Mouse (Mus musculus): Measurements from ENCODE around the gene Ccdc9.
A peak's percentile ranks its signal among the peaks of the same experiment; 100 is the strongest.
"Not testable (repeated sequence)": the region's sequence is repeated elsewhere in the genome, so short reads cannot be mapped to it uniquely, and the experiment has no call there.

The Ccdc9 gene

GRCm38 (mm10) chr7:16308555-16309317 lies 22.1 kb upstream of the Ccdc9 start:
- DNase-seq (ENCODE audit: low read depth, low spot score) = no peak

GRCm38 (mm10) chr7:16308093-16308492 lies 21.5 kb upstream of the Ccdc9 start, which contains the start of gene Bbc3:
Gene Bbc3 (plus strand): TSS chr7:16308393.
- not testable (repeated sequence) for DNase-seq (ENCODE audit: low read depth, low spot score)

GRCm38 (mm10) chr7:16307141-16307540 lies 20.5 kb upstream of the Ccdc9 start:
- not testable (repeated sequence) for DNase-seq (ENCODE audit: low read depth, low spot score)

GRCm38 (mm10) chr7:16299419-16300035 lies 12.9 kb upstream of the Ccdc9 start:
- peak; percentile 79 for DNase-seq (ENCODE audit: low read depth, low spot score)

- no peak for DNase-seq (ENCODE audit: low read depth, low spot score)
These were observed 12.3 kb upstream of the Ccdc9 start for GRCm38 (mm10) chr7:16298927-16299326.

GRCm38 (mm10) chr7:16297616-16298015 lies 11.0 kb upstream of the Ccdc9 start:
- DNase-seq (ENCODE audit: low read depth, low spot score) = no peak

GRCm38 (mm10) chr7:16296766-16297390 lies 10.3 kb upstream of the Ccdc9 start:
- DNase-seq (ENCODE audit: low read depth, low spot score) = peak; percentile 89

- no peak for DNase-seq (ENCODE audit: low read depth, low spot score)
These were observed 9.6 kb upstream of the Ccdc9 start for GRCm38 (mm10) chr7:16296146-16296545.

- no peak for DNase-seq (ENCODE audit: low read depth, low spot score)
These were observed 8.8 kb upstream of the Ccdc9 start for GRCm38 (mm10) chr7:16295321-16295900.

- DNase-seq (ENCODE audit: low read depth, low spot score) = no peak
These were observed 8.2 kb upstream of the Ccdc9 start for GRCm38 (mm10) chr7:16294837-16295236.

- DNase-seq (ENCODE audit: low read depth, low spot score) = no peak
These were observed 7.8 kb upstream of the Ccdc9 start for GRCm38 (mm10) chr7:16294346-16294745.

GRCm38 (mm10) chr7:16287791-16288190 lies 1.2 kb upstream of the Ccdc9 start:
- DNase-seq (ENCODE audit: low read depth, low spot score) = no peak

GRCm38 (mm10) chr7:16287016-16287415 lies 421 bp upstream of the Ccdc9 start:
- DNase-seq (ENCODE audit: low read depth, low spot score) = no peak

- no peak for DNase-seq (ENCODE audit: low read depth, low spot score)
These were observed 1.1 kb downstream of the Ccdc9 start for GRCm38 (mm10) chr7:16285450-16286025.

- no peak for DNase-seq (ENCODE audit: low read depth, low spot score)
These were observed 1.7 kb downstream of the Ccdc9 start for GRCm38 (mm10) chr7:16284904-16285303.

- no peak for DNase-seq (ENCODE audit: low read depth, low spot score)
These were observed 2.6 kb downstream of the Ccdc9 start for GRCm38 (mm10) chr7:16284001-16284400.

- no peak for DNase-seq (ENCODE audit: low read depth, low spot score)
These were observed 4.3 kb downstream of the Ccdc9 start for GRCm38 (mm10) chr7:16282334-16282733.

- no peak for DNase-seq (ENCODE audit: low read depth, low spot score)
These were observed 5.9 kb downstream of the Ccdc9 start for GRCm38 (mm10) chr7:16280721-16281120.

GRCm38 (mm10) chr7:16274922-16275890 lies 11.4 kb downstream of the Ccdc9 start:
- no peak for DNase-seq (ENCODE audit: low read depth, low spot score)

- DNase-seq (ENCODE audit: low read depth, low spot score) = no peak
These were observed 12.8 kb downstream of the Ccdc9 start for GRCm38 (mm10) chr7:16273766-16274140.
